Comparison of ENCODE assay signal across 23 mouse cellular contexts in genomic region chr1:26902306-26902705, GRCm38 (mm10).
DNase-seq lines count a peak whose midpoint lies in the region; ATAC-seq and TF ChIP-seq lines count a peak whose summit lies in the region.
"Had no signal": no experiment of that assay in that cellular context is flagged by ENCODE, and none has a peak within 500 bp of the region (broad histone marks: within the 10 kb centered on the region; RNA-seq: fewer than 3 reads in every experiment).

No protein-coding gene starts in this region.

- H3K36me3 ChIP-seq in kidney, postnatal 0 days (ENCODE audit: insufficient read depth, low read length): no peaks in the 10 kb centered on the region
- H3K36me3 ChIP-seq: heart, embryonic 15.5 days; kidney, embryonic 15.5 days; limb, embryonic 10.5 days; liver, embryonic 12.5 days; midbrain, embryonic 15.5 days had no signal

- H3K4me1 ChIP-seq in kidney, postnatal 0 days (replicated peaks; ENCODE audit: insufficient read depth, low read length): no peaks in the 10 kb centered on the region
- H3K4me1 ChIP-seq: forebrain, embryonic 13.5 days; heart, embryonic 15.5 days; kidney, embryonic 15.5 days; limb, embryonic 10.5 days; liver, embryonic 12.5 days; midbrain, embryonic 15.5 days had no signal

- no peaks in the 10 kb centered on the region for H3K9me3 ChIP-seq in kidney, postnatal 0 days (replicated peaks; ENCODE audit: low read length)
- H3K9me3 ChIP-seq: forebrain, embryonic 13.5 days; heart, embryonic 15.5 days; kidney, embryonic 15.5 days; limb, embryonic 10.5 days; liver, embryonic 12.5 days; midbrain, embryonic 15.5 days had no signal

- no peaks in the 10 kb centered on the region for H3K27me3 ChIP-seq in kidney, postnatal 0 days (ENCODE audit: insufficient read depth, low read length)
- H3K27me3 ChIP-seq: CH12.LX; forebrain, embryonic 13.5 days; heart, embryonic 15.5 days; kidney, embryonic 15.5 days; liver, embryonic 12.5 days; midbrain, embryonic 15.5 days had no signal

- TF ChIP-seq CTCF in kidney, postnatal 0 days (IDR thresholded peaks at IDR 0.05; ENCODE audit: low read depth): peak; percentile 34; the same call in 1 of the 2 replicates

- intact Hi-C loops in left cerebral cortex, postnatal 25 days (cut with DNase I): loop anchor here (10.0 kb wide), 1 partner anchor 982 kb away; no protein-coding TSS in a partner anchor
- intact Hi-C loops in left cerebral cortex, postnatal 10 days (cut with DNase I): no loop called here

- ATAC-seq in kidney, postnatal 0 days (replicated peaks; ENCODE audit: low FRiP score, low read depth): no peak
- ATAC-seq: forebrain, embryonic 13.5 days; hindbrain, postnatal 0 days; liver, embryonic 12.5 days; midbrain, embryonic 15.5 days had no signal

- no peak overlapping the region for H3K4me3 ChIP-seq in kidney, postnatal 0 days (replicated peaks; ENCODE audit: low read depth, low read length)
- H3K4me3 ChIP-seq: forebrain, embryonic 13.5 days; heart, embryonic 15.5 days; kidney, embryonic 15.5 days; limb, embryonic 10.5 days; liver, embryonic 12.5 days; midbrain, embryonic 15.5 days; myocyte had no signal

- no peak overlapping the region for H3K27ac ChIP-seq in kidney, postnatal 0 days
- H3K27ac ChIP-seq: forebrain, embryonic 13.5 days; heart, embryonic 15.5 days; hindbrain, postnatal 0 days; kidney, embryonic 15.5 days; limb, embryonic 10.5 days; liver, embryonic 12.5 days; midbrain, embryonic 15.5 days had no signal

- peak; percentile 23 for DNase-seq in adrenal gland, postnatal 10 days
- DNase-seq in adrenal gland, postnatal 4 days (ENCODE audit: low spot score in 2 of 2): no peak
- DNase-seq in kidney, postnatal 0 days (ENCODE audit: low spot score): no peak
- no peak for DNase-seq in kidney, adult 18-20 months
- peak; percentile 9 to 10 for DNase-seq in left cerebral cortex, postnatal 25 days (ENCODE audit: low spot score in 2 of 2)
- DNase-seq in left cerebral cortex, postnatal 10 days (ENCODE audit: extremely low spot score in 1 of 2, low spot score in 2 of 2): no peak
- peak; percentile 16 for DNase-seq in brain, adult 2 months (ENCODE audit: low read depth, low spot score)
- no peak for DNase-seq in lung, postnatal 10 days
- DNase-seq: cerebellum, adult 2 months; gastrocnemius, postnatal 14 days; lung, adult 2 months; lung, postnatal 36 days; thymus, adult 18-20 months; thymus, postnatal 4 days had no signal

- no peak overlapping the region for H3K9ac ChIP-seq in kidney, postnatal 0 days (ENCODE audit: low read depth, low read length)
- H3K9ac ChIP-seq: forebrain, embryonic 13.5 days; heart, embryonic 15.5 days; kidney, embryonic 15.5 days; liver, embryonic 12.5 days; midbrain, embryonic 15.5 days had no signal

- no peak overlapping the region for H3K4me2 ChIP-seq in kidney, postnatal 0 days (ENCODE audit: low read length)
- H3K4me2 ChIP-seq: forebrain, embryonic 13.5 days; heart, embryonic 15.5 days; kidney, embryonic 15.5 days; liver, embryonic 12.5 days; midbrain, embryonic 15.5 days had no signal

- WGBS in kidney, postnatal 0 days: 82% methylated on average over 1 of the region's 1 CpGs

Comparison
In these comparisons a context has a peak if more than half of its experiments do, and no peak if none do; other contexts are left out.
1. DNase-seq: peak in adrenal gland, postnatal 10 days (single experiment), left cerebral cortex, postnatal 25 days (2 of 2) and brain, adult 2 months (single experiment); none in adrenal gland, postnatal 4 days (0 of 2), kidney, postnatal 0 days (single experiment), kidney, adult 18-20 months (single experiment), left cerebral cortex, postnatal 10 days (0 of 2) and lung, postnatal 10 days (single experiment).